Mouse (Mus musculus) limb, embryonic 11.5 days (tissue): ENCODE data around the gene Rnf39. TPM values are rescaled to one million over a fixed set of nuclear protein-coding genes. Genes with fewer than 3 reads are reported as not detected.
A peak's percentile ranks its signal among the peaks of the same experiment; 100 is the strongest.

Experiments
- ATAC-seq: fragments of 200-750 bp; cut with Nextera tagmentation; 2 replicates; pipeline ENCODE4 v1.8.0; 2017; ENCODE audit warnings: low read depth; ENCODE audit not compliant: insufficient number of reproducible peaks, low FRiP score, low TSS enrichment
- DNase-seq: peaks from one replicate; pipeline ENCODE4 v3.0.0-alpha.2; 2015; ENCODE audit warnings: low spot score
- H3K27ac ChIP-seq: fragments of 300-500 bp; sonication (generic); replicated peaks from 2 replicates; pipeline ENCODE4 v1.5.1; 2014; ENCODE audit warnings: low read depth, mild to moderate bottlenecking, low read length
- H3K27me3 ChIP-seq: fragments of 300-500 bp; sonication (generic); 2 replicates; pipeline ENCODE4 v1.6.1; 2014; ENCODE audit warnings: mild to moderate bottlenecking, low read length, mixed read lengths; ENCODE audit not compliant: control insufficient read depth, insufficient read depth
- H3K36me3 ChIP-seq: fragments of 300-500 bp; sonication (generic); 2 replicates; pipeline ENCODE4 v1.6.1; 2014; ENCODE audit warnings: mild to moderate bottlenecking, low read length, moderate library complexity, mixed read lengths; ENCODE audit not compliant: control insufficient read depth, insufficient read depth
- H3K4me1 ChIP-seq: fragments of 300-500 bp; sonication (generic); 2 replicates; pipeline ENCODE4 v1.6.1; 2014; ENCODE audit warnings: low read length, mixed read lengths; ENCODE audit not compliant: control insufficient read depth, insufficient read depth
- H3K4me2 ChIP-seq: fragments of 300-500 bp; sonication (generic); 2 replicates; pipeline ENCODE4 v1.6.1; 2014; ENCODE audit warnings: low read depth, mild to moderate bottlenecking, moderate library complexity; ENCODE audit not compliant: severe bottlenecking
- H3K4me3 ChIP-seq: fragments of 300-500 bp; sonication (generic); 2 replicates; pipeline ENCODE4 v1.5.1; 2014; ENCODE audit warnings: low read depth, low read length
- H3K9ac ChIP-seq: fragments of 300-500 bp; sonication (generic); 2 replicates; pipeline ENCODE4 v1.6.1; 2014; ENCODE audit warnings: mild to moderate bottlenecking, low read length
- H3K9me3 ChIP-seq: fragments of 300-500 bp; sonication (generic); 2 replicates; pipeline ENCODE4 v1.6.1; 2016; ENCODE audit warnings: low read length; ENCODE audit not compliant: control insufficient read depth
- WGBS: fragments of 180-500 bp; shearing (Covaris S2); extraction: QIAGEN DNeasy Blood & Tissue Kit; methylation state at CpG from one replicate; pipeline ENCODE4 v1.1.7; 2014; 5-methylcytosine and 5-hydroxymethylcytosine counted together
- polyA plus RNA-seq: library from polyadenylated mRNA; unstranded; fragments of >200 nt; fragmentation: Nextera tagmentation; extraction: Ambion mirVana; gene quantifications from 2 replicates; pipeline ENCODE4 v1.2.1, GENCODE M21; 2014

The Rnf39 gene
- polyA plus RNA-seq, 1 experiment from 2014 or later = 0.45 TPM

GRCm38 (mm10) chr17:36903651-36904050 lies 39.1 kb upstream of the Rnf39 start:
- no peak overlapping the region for H3K9ac ChIP-seq
- H3K27me3 ChIP-seq = no peaks in the 10 kb centered on the region
- H3K4me1 ChIP-seq = no peaks in the 10 kb centered on the region
- H3K36me3 ChIP-seq = no peaks in the 10 kb centered on the region
- no peak for ATAC-seq
- H3K4me3 ChIP-seq = no peak overlapping the region
- no peaks in the 10 kb centered on the region for H3K9me3 ChIP-seq
- no peak overlapping the region for H3K4me2 ChIP-seq
- WGBS = 83% methylated on average over 3 of the region's 3 CpGs
- no peak overlapping the region for H3K27ac ChIP-seq
- no peak for DNase-seq

DNA sequence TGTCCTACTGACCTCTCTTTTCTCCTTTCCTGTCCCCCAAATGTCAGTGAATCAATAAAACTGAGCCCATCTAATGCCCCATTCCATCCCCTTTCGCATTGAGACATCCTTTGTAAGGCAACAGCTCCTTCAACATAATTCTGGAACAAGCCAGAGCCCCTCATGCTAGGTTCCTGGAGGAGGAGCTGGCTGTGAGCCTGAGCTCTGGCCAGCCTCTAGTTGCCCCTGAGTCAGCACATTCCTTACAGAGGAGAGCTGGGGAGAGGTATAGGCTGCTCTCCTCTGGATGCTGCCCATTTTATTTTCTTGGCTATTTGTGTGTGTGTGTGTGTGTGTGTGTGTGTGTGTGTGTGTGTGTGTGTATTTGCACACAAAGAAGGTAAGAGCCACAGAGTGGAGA lies 34.5 kb upstream of the Rnf39 start:
- WGBS = 56% methylated on average over 1 of the region's 1 CpGs
- no peaks in the 10 kb centered on the region for H3K27me3 ChIP-seq
- no peak overlapping the region for H3K9ac ChIP-seq
- no peaks in the 10 kb centered on the region for H3K36me3 ChIP-seq
- no peak for DNase-seq
- H3K9me3 ChIP-seq = no peaks in the 10 kb centered on the region
- H3K27ac ChIP-seq = no peak overlapping the region
- H3K4me3 ChIP-seq = no peak overlapping the region
- no peaks in the 10 kb centered on the region for H3K4me1 ChIP-seq
- no peak overlapping the region for H3K4me2 ChIP-seq
- ATAC-seq = no peak; the same call in 1 of the 2 replicates

- DNase-seq (no peak), ATAC-seq (no peak)
- no peak overlapping the region for H3K27ac ChIP-seq
- no peaks in the 10 kb centered on the region for H3K27me3 ChIP-seq
- H3K4me1 ChIP-seq = no peaks in the 10 kb centered on the region
- no peak overlapping the region for H3K9ac ChIP-seq
- 47% methylated on average over 4 of the region's 4 CpGs for WGBS
- H3K9me3 ChIP-seq = no peaks in the 10 kb centered on the region
- H3K4me2 ChIP-seq = no peak overlapping the region
- H3K36me3 ChIP-seq = no peaks in the 10 kb centered on the region
- no peak overlapping the region for H3K4me3 ChIP-seq
Observed at GRCm38 (mm10) chr17:36909802-36910201, 32.9 kb upstream of the Rnf39 start.

DNA sequence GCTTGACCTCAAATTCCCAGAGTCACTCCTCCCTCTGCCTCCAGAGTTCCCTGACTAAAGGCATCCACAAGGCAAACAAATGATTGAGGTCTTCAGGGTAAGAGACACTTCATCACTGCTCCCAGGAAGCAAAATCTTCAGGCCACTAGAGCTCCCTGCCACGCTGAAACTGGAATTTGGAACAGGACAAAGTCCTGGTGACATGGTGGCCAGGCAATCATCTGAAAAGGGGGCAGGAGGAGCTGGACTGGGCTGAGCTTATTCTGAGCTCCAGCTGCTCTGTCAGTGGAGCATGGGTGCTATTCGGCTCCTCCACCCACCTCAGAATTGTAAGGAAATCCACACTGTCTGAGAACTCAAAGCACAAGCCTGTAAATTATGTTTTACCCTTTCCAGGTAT lies 30.7 kb upstream of the Rnf39 start:
- Histone ChIP-seq H3K4me1 (no peaks in the 10 kb centered on the region), H3K36me3 (no peaks in the 10 kb centered on the region), H3K9me3 (no peaks in the 10 kb centered on the region), H3K4me2 (no peak overlapping the region), H3K4me3 (no peak overlapping the region), H3K9ac (no peak overlapping the region), H3K27me3 (no peaks in the 10 kb centered on the region), H3K27ac (no peak overlapping the region)
- ATAC-seq (no peak), DNase-seq (no peak)
- WGBS = 85% methylated on average over 2 of the region's 2 CpGs

GRCm38 (mm10) chr17:36914108-36914507 lies 28.6 kb upstream of the Rnf39 start:
- H3K4me2 ChIP-seq = no peak overlapping the region
- no peak overlapping the region for H3K4me3 ChIP-seq
- ATAC-seq = no peak
- H3K27ac ChIP-seq = no peak overlapping the region
- H3K9me3 ChIP-seq = no peaks in the 10 kb centered on the region
- no peak overlapping the region for H3K9ac ChIP-seq
- DNase-seq = peak; percentile 82
- H3K36me3 ChIP-seq = no peaks in the 10 kb centered on the region
- H3K27me3 ChIP-seq = no peaks in the 10 kb centered on the region
- WGBS = 17% methylated on average over 2 of the region's 2 CpGs
- H3K4me1 ChIP-seq = no peaks in the 10 kb centered on the region

- H3K4me3 ChIP-seq = no peak overlapping the region
- no peaks in the 10 kb centered on the region for H3K27me3 ChIP-seq
- H3K9me3 ChIP-seq = no peaks in the 10 kb centered on the region
- H3K4me2 ChIP-seq = no peak overlapping the region
- WGBS = 15% methylated on average over 9 of the region's 9 CpGs
- no peaks in the 10 kb centered on the region for H3K36me3 ChIP-seq
- H3K27ac ChIP-seq = no peak overlapping the region
- DNase-seq (peak; percentile 67), ATAC-seq (no peak)
- H3K9ac ChIP-seq = no peak overlapping the region
- no peaks in the 10 kb centered on the region for H3K4me1 ChIP-seq
Observed at GRCm38 (mm10) chr17:36915076-36915475, 27.6 kb upstream of the Rnf39 start.

DNA sequence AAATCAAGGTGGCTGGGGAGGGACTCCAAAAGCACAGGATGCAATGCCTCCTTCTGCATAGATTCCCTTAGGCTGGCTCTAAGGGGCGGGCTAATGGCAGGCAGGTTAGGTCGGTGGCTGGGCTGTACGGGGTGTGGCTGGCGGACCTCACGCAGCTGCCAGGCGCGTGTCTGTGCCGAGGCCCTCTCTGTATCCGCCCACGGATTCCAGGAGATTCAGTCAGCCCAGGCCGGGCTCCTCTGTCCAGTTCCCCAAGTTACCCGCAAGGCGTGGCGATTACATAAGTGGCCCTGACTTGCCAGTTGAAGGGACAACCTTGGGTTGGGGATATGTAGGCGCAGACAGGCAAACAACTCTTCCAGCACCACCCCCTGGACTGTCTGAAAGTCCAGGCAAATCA lies 22.5 kb upstream of the Rnf39 start:
- Histone ChIP-seq H3K4me2 (no peak overlapping the region), H3K9me3 (no peaks in the 10 kb centered on the region), H3K36me3 (no peaks in the 10 kb centered on the region), H3K4me1 (no peaks in the 10 kb centered on the region), H3K27me3 (no peaks in the 10 kb centered on the region), H3K9ac (no peak overlapping the region), H3K4me3 (no peak overlapping the region), H3K27ac (no peak overlapping the region)
- ATAC-seq (no peak), DNase-seq (no peak)
- 45% methylated on average over 15 of the region's 15 CpGs for WGBS

DNA sequence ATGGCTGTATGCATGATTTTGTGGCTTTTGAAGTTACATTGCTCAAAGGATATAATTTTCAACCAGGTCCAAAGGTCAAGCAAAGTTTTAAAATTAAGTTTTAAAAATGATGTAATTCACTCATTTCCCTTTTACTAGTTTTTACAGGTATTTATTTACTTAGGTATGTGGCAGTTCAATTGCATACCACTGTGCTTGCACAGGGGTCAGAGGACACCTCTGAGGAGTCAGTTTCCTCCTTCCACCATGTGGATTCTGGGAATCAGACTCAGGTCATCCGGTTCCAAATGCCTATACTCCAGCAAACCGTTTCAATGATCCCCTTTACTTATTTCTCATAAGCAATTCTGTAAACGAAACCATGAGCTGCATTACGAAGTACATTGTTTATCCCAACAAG lies 20.0 kb upstream of the Rnf39 start:
- WGBS = 88% methylated on average over 4 of the region's 4 CpGs
- no peaks in the 10 kb centered on the region for H3K36me3 ChIP-seq
- H3K27ac ChIP-seq = no peak overlapping the region
- no peak overlapping the region for H3K9ac ChIP-seq
- DNase-seq = no peak
- ATAC-seq = no peak
- H3K27me3 ChIP-seq = no peaks in the 10 kb centered on the region
- H3K4me3 ChIP-seq = no peak overlapping the region
- H3K4me2 ChIP-seq = no peak overlapping the region
- H3K9me3 ChIP-seq = no peaks in the 10 kb centered on the region
- no peaks in the 10 kb centered on the region for H3K4me1 ChIP-seq

DNA sequence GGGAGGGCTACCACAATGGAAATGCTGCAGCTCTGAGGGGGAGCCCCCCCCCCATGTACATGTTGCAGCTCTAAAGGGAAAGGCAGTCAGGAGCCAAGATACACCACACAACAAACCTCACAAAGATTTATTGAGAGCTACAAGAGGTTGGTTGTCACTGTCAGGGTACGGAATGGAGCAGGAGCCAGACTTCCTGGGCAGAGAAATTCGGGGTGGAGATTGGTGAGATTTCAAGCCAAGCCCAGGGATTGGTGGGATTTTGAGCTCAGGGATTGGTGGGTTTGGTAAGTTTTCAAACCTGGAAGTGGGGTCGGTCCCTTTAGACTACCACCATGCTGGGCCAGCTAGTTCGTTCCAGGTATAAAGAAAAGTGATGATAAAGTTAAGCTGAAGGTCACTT lies 19.2 kb upstream of the Rnf39 start:
- no peak overlapping the region for H3K9ac ChIP-seq
- no peak for DNase-seq
- 60% methylated on average over 4 of the region's 4 CpGs for WGBS
- ATAC-seq = no peak
- no peaks in the 10 kb centered on the region for H3K27me3 ChIP-seq
- no peaks in the 10 kb centered on the region for H3K9me3 ChIP-seq
- H3K4me2 ChIP-seq = no peak overlapping the region
- no peaks in the 10 kb centered on the region for H3K4me1 ChIP-seq
- no peaks in the 10 kb centered on the region for H3K36me3 ChIP-seq
- no peak overlapping the region for H3K27ac ChIP-seq
- H3K4me3 ChIP-seq = no peak overlapping the region
